Mouse (Mus musculus): ENCODE measurements around the gene Olfr411. TPM values are rescaled to one million over a fixed set of nuclear protein-coding genes. Genes with fewer than 3 reads are reported as not detected.
A peak's percentile ranks its signal among the peaks of the same experiment; 100 is the strongest.

Gene Olfr411
- total RNA-seq (2021), result not detected
- long read RNA-seq, experiment 1, result 0 reads
- long read RNA-seq, experiment 2, result 0 reads

DNA sequence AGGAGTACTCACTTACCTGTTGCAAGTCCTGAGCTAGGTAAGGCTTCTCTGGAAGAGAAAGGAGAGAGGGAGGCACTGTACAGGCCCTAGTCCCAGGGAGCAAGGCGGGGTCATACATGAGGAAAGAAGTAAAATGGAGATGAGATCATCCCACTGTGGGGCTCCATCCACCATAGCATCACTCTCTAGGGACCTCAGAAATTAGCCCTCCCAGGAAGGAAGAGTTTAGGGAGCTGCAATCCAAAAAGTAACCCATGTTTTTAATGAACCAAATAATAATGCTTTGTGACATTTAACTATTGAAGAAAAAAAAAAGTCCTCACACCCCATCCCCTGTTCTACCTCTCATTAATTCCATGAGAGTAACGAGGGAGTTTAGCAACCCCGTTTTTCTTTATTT, at the start of gene Olfr411:
Olfr411 (minus strand) TSS at position 101 of the 400 bp plus-strand sequence.
- DNase-seq, result no peak

DNA sequence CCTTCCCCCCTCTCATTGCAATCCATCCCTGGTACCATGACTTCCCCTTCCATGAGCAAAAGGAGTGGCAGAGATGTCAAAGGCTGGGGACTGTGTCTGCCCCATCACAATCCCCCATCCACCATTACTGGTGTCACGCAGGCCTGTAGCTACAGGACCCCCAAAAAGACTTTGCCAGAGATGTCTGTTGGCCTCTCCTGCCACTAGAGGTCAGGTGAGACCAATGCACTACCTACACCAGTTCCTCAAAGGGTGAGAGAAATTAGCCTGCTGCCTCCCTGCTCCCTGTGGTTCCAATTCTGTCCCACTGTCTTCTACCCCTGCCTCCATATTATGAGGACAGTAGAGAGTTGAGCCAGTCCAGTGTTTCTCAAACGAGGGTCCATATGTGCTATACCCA, 49.7 kb upstream of the Olfr411 start:
- DNase-seq, result no peak

DNA sequence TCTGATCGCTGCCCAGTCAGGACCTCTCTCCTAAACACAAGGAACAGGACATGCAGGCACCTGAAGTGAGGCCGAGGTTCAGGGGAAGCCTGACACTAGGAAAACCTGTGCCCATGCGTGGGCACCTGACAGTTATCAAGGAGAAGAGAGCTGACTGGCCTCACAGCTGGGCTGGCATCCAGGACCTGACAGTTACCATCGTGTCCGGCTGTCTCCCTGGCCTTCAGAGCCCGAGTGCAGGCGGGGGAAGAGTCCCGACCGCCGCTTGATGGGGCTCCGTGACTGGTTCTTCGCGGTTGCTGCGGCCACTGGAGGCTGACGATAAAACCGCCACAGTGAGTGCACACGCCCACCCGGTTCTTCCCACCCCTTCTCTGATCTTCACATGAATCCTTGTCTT, 43.1 kb upstream of the Olfr411 start:
- no peak for DNase-seq

DNA sequence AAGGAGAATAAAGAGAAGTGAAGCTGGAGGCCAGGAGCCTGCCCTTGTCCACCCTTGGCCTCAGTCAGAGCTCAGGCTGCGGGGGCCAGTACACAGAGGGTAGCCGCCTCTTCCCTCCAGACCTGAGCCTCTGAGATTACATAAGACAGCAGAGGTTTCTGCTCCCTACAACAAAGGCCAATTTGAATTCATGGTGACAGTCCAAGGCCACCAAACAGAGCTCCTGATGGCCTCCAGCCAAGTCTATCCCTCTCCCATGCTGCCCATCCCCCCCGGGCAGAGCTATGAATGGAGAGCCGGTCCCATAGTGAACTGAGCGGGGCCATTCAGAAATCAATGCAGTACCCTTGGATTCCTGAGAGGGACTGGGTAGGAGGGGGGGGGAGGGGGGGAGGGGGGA, 41.0 kb upstream of the Olfr411 start:
- no peak for DNase-seq

DNA sequence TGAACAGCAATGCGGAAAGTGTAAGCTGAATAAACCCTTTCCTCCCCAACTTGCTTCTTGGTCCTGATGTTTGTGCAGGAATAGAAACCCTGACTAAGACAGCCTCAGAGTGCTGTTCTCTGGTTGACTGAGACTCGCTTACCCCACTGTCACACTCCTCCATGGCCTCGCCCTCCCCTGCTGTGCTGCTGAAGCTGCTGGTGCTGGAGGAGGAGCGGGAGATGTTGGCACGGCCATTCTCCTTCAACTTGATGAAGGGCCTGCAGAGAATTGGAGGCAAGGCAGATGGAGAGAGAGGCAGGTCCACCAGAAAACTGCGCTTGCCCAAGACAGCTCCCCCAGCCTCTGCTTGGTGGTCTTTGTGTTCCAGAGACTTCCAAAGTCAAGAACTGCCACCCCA, 40.5 kb upstream of the Olfr411 start:
- DNase-seq, result no peak

DNA sequence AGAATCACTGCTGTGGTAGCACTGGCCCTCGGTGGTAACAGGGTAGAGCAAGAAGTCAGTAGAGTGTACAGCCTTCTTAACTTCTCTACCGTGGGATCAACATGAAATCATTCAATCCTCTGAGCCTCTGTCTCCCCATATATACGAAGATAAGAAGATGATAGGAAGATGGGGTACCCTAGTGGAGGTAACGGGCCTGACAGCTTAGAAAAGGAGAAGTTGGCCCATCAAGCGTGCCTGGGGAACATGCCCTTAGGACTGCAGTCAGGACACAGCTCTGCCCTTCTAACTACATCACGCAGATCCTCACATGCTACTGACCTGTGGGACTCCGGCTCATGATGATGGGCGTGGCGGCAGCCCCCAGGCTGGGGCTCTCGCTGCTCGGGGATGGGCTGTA, 39.4 kb upstream of the Olfr411 start:
- no peak for DNase-seq

DNA sequence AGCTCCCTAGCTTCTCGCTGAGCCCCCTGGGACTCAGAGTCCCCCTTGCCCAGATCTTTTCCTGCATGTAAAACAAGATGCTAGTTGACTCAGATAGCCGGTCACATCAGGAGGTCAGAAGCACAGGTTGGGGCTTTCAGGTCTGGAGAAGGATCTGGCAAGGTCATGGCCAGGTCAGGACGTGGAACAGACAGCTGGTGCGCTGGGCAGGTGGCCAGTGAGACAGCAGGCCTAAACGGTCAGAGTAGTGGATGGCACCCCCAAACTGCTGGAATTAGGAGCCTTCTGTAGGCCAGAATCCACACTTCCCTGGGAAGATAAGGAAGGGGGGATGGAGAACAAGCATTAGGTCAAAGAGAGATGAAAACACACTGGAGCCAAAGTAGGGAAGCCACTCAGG, 34.8 kb upstream of the Olfr411 start:
- no peak for DNase-seq

DNA sequence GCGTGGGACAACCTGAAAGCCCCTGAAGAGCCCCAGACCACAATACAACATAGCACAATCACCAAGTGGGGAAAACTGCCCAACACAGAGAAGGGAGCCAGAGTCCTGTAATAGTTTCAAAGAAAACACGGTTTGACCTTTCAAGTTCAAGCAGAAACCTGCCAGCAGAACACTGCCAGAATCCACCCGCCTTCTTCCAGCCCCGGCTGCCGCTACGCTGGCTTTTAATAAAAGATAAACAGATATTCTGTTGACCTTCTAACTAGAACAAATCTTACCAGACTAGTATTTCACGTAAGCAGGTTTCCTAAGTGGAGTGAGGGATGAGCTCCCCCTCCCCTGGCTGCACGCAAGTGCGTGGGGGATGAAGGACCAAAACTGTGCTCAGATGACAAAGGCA, 33.2 kb upstream of the Olfr411 start:
- DNase-seq, result no peak

DNA sequence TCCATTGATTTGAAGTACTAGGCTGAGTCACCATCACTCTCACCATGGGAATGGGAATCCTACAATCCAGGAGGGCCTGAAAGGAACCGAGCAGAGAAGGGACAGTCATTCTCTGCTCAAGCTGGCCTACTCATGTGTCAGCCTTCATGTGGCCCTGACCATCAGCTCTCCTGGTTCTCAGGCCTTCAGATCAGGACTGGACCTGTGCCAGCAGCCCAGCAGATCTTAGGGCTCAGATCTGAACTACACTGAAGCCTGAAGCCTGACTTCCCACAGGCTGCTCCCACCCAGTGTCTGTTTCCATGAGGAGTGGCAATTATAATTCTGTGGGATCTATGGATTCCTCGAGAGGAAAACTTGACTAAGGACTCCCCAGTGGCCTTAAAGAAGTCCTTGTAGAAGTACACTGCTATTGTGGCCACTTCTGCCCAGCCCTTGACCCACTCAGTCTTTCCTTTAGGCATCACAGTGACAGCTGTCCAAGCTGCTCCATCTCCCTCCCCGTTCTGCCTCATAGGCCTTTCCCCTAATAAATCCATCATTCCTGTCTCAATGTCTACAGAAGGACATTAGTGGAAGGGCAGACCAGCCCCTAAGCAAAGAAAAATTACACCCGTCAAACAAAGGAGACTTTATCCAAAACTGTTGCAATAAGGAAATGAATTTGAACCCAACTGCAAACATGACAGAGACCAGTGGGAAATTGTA, 26.9 kb upstream of the Olfr411 start:
- no peak for DNase-seq

DNA sequence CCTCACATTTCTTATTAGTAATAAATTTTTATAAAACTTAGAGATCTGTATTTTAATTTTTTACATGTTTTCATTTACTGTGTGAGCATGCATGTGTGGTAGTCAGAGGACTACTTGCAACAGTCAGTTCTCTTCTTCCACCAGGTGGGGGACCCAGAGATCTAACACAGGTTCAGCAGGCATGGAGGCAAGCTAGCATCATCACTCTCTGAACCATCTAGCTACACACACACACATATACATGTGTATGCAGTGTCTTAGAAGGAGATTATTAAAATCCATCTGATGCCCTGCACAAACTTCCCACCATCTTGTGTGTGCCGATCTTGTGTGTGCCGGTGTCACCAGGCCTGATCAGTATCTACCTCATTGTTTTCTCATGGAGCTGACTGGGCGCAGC, 24.4 kb upstream of the Olfr411 start:
- DNase-seq, result no peak

DNA sequence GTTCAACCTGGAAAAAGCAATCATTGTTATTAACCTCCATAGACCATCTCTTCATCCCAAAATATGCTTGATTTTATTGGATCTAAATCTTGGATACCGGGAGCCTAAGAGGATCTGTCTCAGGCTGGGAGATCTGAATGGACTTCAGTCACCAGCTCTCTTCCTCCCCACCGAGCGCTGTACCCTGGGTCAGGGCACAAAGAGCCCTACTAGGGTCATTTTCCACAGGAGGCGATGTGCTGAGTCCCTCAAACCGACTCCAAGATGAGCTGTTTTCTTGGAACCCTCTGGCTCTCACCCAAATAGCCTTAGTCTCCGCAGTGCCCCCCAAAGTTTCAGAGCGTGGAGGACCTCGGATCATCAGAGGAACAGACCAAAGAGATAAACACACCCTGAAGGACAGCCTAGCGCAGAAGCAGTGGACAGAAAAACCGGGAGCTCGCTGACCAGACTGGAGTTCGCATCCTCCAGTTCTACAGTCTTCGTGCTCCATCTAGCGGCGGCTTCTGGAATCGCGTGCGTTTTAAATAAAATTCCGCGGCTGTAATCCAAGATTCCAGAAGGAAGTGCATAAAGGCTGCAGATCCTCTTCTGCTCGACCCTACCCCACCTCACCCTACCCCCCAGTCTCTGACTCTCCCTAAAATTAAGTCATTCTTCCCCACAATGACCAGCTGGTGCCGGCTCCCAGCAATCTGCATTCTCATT, 19.1 kb upstream of the Olfr411 start:
- DNase-seq, result peak; percentile 27

DNA sequence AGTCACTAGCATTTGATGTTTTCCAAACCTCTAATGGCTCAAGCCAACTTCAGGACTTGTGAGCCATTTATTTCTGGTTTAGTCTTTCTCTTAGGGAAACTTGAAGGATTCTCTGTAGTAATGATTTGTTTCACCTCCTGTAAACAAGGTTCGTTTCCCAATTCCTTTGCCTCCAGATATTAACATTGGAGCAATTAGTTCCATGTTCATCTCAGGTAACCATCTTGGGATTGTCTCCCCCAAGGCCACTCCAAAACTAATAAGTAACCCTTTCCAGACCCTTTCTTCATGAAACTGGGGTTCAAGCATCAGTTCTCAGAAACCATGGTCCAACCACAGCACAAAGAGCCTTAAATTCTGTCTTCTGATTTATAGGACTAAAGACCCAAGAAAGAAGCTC, 9.3 kb upstream of the Olfr411 start, which contains the start of gene Olfr412:
Olfr412 (plus strand) TSS at position 301 of the 400 bp plus-strand sequence.
- no peak for DNase-seq

DNA sequence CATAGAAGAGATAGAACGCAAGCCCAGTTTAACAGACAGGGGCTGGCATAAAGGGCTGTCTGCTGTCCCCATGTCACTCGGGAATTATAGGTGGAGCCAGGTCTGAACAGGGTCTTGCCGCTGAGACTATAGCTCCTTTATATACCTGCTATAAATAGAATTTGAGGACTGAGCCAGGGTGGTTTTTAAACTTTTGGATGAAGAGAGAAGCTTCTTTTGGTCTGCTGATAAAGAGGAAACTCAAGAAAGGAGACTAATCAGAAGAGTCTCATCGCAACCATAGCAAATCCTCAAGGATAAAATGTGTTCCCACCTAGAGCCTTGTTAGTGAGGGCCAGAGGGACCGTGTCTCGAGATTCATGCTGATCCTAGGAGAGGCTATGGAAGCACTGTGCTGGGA, 14.5 kb downstream of the Olfr411 start, which contains the start of gene Olfr410:
Olfr410 (minus strand) TSS at position 101 of the 400 bp plus-strand sequence.
- no peak for DNase-seq

DNA sequence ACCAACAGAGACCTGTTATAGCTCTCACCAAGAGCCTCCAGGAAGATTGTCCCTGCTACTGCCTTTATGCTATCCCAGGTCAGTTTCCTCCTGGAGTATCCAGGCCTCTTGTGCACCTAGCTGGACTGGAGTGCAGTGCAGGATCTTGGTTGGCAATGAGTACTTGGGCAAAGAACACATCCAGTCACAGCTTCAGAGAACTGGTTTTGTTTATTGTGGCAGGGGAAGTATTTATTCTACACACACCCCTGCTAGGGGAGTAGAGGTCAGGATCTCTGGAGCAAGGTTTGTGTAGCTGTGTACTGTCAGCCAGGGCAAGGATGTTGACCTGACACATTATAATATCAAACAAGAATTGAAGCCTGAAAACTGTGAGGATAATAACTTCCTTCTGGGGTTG, 23.7 kb downstream of the Olfr411 start:
- DNase-seq, result no peak

DNA sequence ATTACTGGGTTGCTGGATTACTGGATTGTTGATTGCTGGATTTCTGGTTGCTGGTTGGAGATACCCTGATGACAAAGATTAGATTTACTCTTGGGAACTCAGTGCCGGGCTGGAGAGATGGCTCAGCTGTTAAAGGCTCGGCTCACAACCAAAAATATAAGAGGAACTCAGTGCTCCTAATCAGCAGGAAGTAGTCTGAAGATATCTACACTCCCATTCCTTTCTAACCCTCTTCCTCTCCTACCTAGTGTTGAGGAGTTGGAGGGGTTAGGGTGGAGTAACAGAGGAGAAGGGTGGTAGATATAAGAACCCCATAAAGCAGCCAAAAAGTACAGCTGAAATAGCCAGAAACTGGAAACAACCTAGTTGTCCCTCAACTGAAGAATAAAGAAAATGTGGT, 26.4 kb downstream of the Olfr411 start:
- no peak for DNase-seq

Other genes starting within 250 kb of the Olfr411 start
- gene Olfr401, start 238.9 kb downstream of the Olfr411 start, total RNA-seq (2021), result not detected
- not detected for gene Olfr402, start 199.1 kb downstream of the Olfr411 start, total RNA-seq (2021)
- not detected for gene Olfr403, start 166.4 kb downstream of the Olfr411 start, total RNA-seq (2021)
- gene Olfr43, start 141.3 kb downstream of the Olfr411 start, total RNA-seq (2021), result not detected
- not detected for gene Olfr406, start 92.8 kb downstream of the Olfr411 start, total RNA-seq (2021)
- not detected for gene Olfr59, start 68.9 kb downstream of the Olfr411 start, total RNA-seq (2021)
- not detected for gene Olfr410, start 14.6 kb downstream of the Olfr411 start, total RNA-seq (2021)
- gene Olfr412, start 9.4 kb upstream of the Olfr411 start, total RNA-seq (2021), result not detected